Mouse (Mus musculus) layer of hippocampus, postnatal 10 days (tissue): ENCODE results near the gene Kalrn. TPM values are rescaled to one million over a fixed set of nuclear protein-coding genes. Genes with fewer than 3 reads are reported as not detected.

Experiments
- DNase-seq, 2 experiments: peaks; one replicate each; pipeline ENCODE4 v3.0.0; 2021; ENCODE audit warnings: low spot score in 2 of 2
- total RNA-seq, 2 experiments: library from RNA; stranded (reverse); gene quantifications; 2 replicates each; pipeline ENCODE4 v1.2.3; 2021

Kalrn gene
- total RNA-seq, 2 experiments from 2014 or later, result 312 to 341 TPM

DNA sequence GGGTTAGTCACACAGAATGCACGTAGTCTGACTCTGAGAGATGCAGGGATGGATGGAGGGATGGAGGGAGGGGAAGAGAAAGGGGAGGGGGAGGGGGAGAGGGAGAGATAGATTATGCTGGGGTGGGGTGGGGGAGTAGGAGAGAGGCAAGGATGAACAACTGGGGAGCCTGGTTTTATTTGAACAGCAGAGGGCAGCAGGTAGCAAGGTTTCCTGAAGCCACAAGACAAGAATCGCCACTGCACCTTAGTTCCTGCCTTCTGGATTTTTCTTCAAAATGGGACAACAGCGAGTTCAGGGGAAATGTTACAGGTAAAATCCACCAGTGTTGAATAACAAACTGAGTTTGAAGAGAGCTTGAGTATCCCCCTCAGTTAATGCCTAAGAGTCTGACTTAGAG is 573.9 kb downstream of the Kalrn start:
- DNase-seq, result peak; percentile 55 to 70

- DNase-seq, result no peak
Observed at GRCm38 (mm10) chr16:33998011-33998410, 575.3 kb downstream of the Kalrn start.

- peak; percentile 48 to 63 for DNase-seq
Observed at GRCm38 (mm10) chr16:33996030-33996429, 577.3 kb downstream of the Kalrn start.

- DNase-seq, result no peak
Observed at GRCm38 (mm10) chr16:33995496-33995895, 577.8 kb downstream of the Kalrn start.

GRCm38 (mm10) chr16:33994321-33994720 is 579.0 kb downstream of the Kalrn start:
- no peak for DNase-seq

DNA sequence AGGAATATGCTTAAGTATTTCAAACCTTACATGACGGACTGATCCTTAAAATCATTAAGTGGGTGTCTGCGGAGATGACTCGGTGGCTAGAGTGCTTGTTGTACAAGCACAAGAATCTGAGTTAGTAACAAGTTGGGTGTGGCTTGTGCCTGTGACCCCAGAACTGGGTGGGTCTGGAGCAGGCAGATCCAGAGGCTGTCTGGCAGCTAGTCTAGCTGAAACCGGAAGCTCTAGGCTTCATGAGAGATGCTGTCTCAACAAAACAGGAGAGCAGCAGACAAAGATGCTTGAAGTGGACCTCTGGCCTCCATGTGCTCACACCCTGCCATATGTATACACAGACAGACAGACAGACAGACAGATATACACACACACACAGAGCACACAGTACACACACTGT is 582.6 kb downstream of the Kalrn start:
- DNase-seq, result no peak

GRCm38 (mm10) chr16:33989106-33989505 is 584.2 kb downstream of the Kalrn start:
- no peak for DNase-seq

GRCm38 (mm10) chr16:33988358-33989012 is 584.8 kb downstream of the Kalrn start:
- DNase-seq, result peak; percentile 48 to 53

- DNase-seq, result no peak
Observed at GRCm38 (mm10) chr16:33986993-33987392, 586.3 kb downstream of the Kalrn start.

- no peak for DNase-seq
Observed at GRCm38 (mm10) chr16:33985372-33985771, 588.0 kb downstream of the Kalrn start.

- DNase-seq, result no peak
Observed at GRCm38 (mm10) chr16:33983712-33984111, 589.6 kb downstream of the Kalrn start.

GRCm38 (mm10) chr16:33979855-33980254 is 593.5 kb downstream of the Kalrn start:
- no peak for DNase-seq

DNA sequence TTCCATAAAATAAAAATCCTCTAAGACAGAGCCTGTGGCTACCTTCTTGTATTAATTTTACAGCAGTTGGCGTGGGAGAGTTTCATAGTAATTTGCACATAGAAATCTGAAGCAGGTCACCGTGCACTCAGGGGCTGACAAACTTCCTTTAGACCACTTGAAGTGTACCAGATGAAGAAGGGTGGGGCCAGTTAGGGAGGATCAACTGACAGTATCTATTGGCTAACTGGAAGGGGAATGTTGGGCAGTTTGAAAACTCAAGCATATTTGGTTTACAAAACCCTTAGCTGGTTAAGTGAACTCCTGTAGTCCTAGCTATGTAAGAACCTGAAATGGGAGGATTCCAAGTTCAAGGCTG is 606.1 kb downstream of the Kalrn start:
- DNase-seq, result no peak

DNA sequence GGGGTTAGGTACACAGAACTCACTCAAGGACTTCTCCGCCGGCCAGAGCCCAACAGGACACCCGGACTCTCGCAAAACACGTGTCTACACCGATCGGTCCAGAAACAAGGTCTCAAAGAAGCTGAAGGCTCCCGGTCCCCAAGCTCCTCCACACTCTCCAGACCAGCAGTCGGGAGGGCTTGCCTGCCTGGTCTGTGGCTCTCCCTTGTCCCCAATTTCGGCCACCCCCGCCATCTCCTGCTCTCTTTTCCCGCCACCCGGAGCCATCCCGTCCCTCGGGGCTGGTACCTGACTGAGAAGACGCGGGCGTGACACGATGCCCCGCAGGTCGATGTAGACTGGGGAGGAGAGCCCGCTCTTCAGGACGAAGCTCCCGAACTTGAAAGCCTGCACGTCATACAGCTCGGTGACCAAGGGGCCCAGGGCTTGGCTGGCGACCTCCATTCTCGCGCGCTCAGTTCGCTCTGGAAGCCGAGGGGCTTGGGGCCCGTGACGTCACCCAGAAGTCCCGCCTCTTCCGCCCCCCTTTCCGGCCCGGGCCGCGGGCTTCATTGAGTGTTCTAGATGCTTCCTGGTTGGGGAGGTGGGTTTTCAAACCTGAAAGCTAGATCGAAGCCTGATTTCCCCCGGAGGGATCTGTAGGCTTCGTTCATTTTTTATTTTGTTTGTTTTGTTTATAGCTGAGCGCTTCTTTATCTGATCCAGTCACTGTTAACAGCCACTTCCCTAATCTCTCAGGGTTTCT is 606.6 kb downstream of the Kalrn start, which contains the start of gene Umps:
Gene Umps, minus strand, starts transcription at position 501 of the 745 bp plus-strand sequence.
- DNase-seq, result peak; percentile 87 to 89

GRCm38 (mm10) chr16:33965878-33966537 is 607.3 kb downstream of the Kalrn start:
- DNase-seq, result no peak

DNA sequence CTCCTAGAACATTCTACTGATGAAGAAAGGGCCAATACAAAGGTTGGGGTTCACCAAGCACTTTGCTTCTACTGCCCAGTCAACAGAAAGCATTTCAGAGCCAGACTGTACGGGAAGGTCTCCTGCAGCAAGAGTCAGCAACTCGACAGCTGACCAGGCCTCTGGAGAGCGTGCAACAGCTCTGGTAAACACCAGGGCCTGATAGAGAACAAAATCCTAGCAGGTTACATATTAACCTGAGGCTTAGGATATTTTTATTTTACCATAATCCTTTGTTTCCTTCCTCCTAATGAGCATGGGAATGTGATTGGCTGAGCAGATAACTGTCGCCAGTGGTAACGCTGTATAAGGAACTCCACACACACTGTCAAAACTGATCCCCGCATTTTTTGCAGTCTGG is 609.8 kb downstream of the Kalrn start:
- DNase-seq, result no peak

DNA sequence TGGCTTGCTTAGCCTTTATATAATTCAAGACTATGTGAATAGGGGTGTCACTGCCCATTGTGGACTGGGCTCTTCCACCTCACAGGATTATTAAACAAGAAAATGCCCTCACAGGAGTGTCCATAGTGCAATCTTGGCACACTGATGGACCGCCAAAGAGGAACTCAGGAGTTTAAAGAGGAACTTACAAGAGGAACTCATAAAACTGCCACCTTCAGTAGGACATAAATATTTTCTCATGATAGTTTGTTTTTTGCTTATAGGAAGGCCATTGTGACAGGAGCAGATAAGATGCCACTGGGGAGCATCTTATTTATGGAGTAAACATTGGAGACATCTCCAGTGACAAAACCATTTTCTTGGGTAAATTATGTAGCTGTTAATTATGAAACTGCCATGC is 618.5 kb downstream of the Kalrn start:
- DNase-seq, result no peak

DNA sequence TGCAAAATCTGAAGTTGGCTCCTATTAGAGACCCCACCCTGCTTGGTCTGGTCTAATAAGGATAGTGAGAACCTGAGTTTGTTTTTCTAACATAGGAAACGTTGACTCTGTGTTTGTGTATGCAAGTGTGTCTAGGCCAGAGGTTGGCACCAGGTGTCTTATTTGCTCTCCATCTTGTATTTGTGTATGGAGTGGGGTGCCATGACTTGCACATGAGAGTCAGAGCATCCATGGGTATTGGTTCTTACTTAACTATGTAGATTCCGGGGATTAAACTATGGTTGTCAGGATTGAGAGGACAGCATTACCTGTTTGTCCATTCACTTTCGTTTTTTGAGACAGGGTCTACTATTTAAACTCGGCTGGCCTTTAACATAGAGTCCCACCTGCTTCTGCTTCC is 620.3 kb downstream of the Kalrn start:
- no peak for DNase-seq

- DNase-seq, result peak; percentile 84 to 87
Observed at GRCm38 (mm10) chr16:33950830-33951229, 622.5 kb downstream of the Kalrn start.

GRCm38 (mm10) chr16:33950386-33950785 is 622.9 kb downstream of the Kalrn start:
- no peak for DNase-seq

GRCm38 (mm10) chr16:33947664-33948571 is 625.4 kb downstream of the Kalrn start:
- no peak for DNase-seq
